Mouse (Mus musculus): ENCODE results near the gene Tuba3a.
"Not testable (repeated sequence)": the region's sequence is repeated elsewhere in the genome, so short reads cannot be mapped to it uniquely, and the experiment has no call there.

Gene Tuba3a

DNA sequence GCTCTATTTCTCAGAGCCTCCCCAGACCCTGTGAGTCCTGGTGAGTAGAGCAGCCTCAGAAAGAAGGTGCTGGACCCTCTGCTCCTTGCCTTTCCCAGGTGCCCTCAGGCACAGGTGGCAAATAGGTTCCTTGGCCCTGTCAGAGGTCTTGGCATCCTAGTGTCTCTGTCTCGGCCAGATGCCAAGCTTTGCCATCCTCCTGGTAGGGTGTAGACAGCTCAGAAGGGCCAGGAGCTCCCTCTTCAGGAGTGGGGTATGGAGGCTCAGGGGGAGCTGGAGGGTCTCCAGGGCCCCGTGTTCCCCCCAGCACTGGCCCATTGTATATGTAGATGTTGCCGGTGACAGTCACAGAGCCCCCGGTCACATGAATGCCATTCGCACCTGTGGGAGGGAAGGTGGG, 21.2 kb upstream of the Tuba3a start:
- no peak for DNase-seq (ENCODE audit: low spot score)

DNA sequence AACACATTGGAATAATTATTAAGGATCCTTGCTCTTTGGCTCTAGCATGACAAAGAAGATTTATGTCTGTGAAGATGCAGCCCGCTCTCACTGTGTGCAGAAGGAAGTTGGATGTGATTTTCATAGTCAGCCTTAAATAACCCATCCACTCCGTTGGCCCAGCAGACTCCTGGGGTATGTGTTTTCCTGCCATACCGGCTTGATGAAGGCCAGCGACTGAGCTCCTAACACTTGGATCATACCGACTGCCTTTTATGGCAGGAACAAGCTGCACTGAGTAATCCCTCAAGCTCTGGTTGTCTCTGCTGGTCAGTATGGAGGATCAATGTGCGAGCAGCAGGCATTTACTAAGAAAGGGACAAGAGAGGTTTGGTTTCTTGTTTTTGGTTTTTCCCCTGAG, 19.6 kb upstream of the Tuba3a start:
- no peak for DNase-seq (ENCODE audit: low spot score)

- DNase-seq (ENCODE audit: low spot score), result not testable (repeated sequence)
Measured at GRCm38 (mm10) chr6:125304408-125304807, 18.6 kb upstream of the Tuba3a start.

DNA sequence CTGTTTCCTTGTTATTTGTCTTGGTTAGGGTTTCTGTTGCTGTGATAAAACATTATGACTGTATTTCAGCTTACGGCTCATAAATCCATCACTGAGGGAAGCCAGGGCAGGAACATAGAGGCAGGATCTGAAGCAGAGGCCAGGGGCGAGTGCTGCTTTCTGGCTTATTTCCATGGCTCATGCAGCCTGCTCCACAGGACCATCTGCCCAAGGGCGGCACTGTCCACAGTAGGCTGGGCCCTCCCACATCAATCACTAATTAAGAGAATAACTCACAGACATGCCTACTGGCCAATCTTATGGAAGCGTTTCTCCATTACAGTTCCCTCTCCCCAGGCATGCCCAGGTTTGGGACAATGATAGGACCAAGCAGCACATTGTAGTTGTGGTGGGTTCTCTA, 17.4 kb upstream of the Tuba3a start:
- no peak for DNase-seq (ENCODE audit: low spot score)

- DNase-seq (ENCODE audit: low spot score), result peak; percentile 56
Measured at GRCm38 (mm10) chr6:125302231-125302982, 16.6 kb upstream of the Tuba3a start.

DNA sequence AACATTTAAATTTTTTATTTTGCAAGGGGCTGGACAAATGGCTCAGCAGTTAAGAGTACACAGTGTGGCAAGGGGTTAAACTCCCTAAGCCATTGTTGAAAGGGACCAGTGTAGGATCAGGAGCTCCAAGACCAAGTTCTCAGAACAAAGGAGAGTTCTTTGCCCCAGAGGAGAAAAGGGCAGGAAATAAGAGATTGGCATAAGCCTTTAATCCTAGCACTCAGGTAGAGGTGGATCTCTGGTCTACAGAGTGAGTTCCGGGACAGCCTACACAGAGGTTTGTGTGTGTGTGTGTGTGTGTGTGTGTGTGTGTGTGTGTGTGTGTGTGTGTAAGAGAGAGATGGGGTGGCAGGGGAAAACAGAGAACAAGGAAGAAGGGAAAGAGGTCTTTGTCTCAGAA, 15.1 kb upstream of the Tuba3a start:
- no peak for DNase-seq (ENCODE audit: low spot score)

- DNase-seq (ENCODE audit: low spot score), result no peak
Measured at GRCm38 (mm10) chr6:125297149-125297820, 11.4 kb upstream of the Tuba3a start.

- no peak for DNase-seq (ENCODE audit: low spot score)
Measured at GRCm38 (mm10) chr6:125294049-125294448, 8.2 kb upstream of the Tuba3a start.

DNA sequence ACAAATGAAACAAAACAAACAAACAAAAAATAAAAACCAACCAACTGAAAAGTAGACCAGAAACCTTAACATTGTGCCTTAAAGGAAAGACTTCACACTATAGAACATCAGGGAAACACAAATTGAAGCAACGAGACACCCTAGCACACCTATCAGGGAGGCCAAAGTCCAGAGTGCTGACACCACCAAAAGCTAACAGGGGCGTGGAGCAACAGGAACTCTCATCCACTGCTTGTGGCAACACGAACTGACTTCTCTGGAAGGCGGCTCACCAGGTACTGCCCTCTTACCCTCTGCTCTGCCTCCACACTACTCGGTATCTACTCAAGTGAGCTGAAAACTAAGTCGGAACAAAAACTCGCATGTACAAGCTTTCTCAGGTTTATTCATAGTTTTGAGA, 6.4 kb upstream of the Tuba3a start:
- DNase-seq (ENCODE audit: low spot score), result no peak

- DNase-seq (ENCODE audit: low spot score), result no peak
Measured at GRCm38 (mm10) chr6:125291329-125291728, 5.5 kb upstream of the Tuba3a start.

GRCm38 (mm10) chr6:125288730-125289129, 2.9 kb upstream of the Tuba3a start:
- DNase-seq (ENCODE audit: low spot score), result no peak

DNA sequence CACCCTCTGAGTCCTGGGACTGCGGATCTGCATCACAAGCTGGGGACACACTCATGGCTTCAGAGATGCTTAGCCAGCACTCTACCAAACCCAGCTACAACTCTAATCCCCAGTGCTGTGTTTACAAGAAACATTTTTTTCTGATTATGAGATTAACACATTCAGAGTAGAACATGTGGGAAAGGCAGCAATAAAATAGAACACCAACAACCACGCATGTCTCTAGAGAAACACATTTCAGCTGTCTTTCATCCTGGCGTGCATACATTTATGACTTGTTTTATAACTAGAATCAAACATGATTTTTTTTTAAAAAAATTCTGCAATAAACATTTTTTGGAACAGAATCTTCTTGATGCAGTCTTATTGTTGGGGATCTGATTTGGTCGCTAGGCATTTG, 1.1 kb upstream of the Tuba3a start:
- no peak for DNase-seq (ENCODE audit: low spot score)

- no peak for DNase-seq (ENCODE audit: low spot score)
Measured at GRCm38 (mm10) chr6:125284751-125285150, 1.1 kb downstream of the Tuba3a start.

- no peak for DNase-seq (ENCODE audit: low spot score)
Measured at GRCm38 (mm10) chr6:125284250-125284649, 1.6 kb downstream of the Tuba3a start.

DNA sequence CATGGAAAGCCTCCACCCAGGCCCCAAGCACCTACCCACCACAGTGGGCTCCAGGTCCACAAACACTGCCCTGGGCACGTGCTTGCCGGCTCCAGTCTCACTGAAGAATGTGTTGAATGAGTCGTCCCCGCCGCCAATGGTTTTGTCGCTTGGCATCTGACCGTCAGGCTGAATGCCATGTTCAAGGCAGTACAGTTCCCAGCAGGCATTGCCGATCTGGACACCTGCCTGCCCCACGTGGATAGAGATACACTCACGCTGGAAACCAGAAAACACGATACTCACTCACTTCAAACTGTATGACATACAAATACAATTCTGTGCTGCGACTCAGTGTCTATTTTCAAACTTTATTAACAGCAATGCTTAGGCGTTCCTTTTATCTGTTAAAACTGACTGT, 3.1 kb downstream of the Tuba3a start:
- DNase-seq (ENCODE audit: low spot score), result not testable (repeated sequence)

GRCm38 (mm10) chr6:125279729-125280128, 6.1 kb downstream of the Tuba3a start:
- no peak for DNase-seq (ENCODE audit: low spot score)

- DNase-seq (ENCODE audit: low spot score), result peak; percentile 20
Measured at GRCm38 (mm10) chr6:125274841-125275563, 10.8 kb downstream of the Tuba3a start.

GRCm38 (mm10) chr6:125272228-125272785, 13.5 kb downstream of the Tuba3a start:
- no peak for DNase-seq (ENCODE audit: low spot score)

DNA sequence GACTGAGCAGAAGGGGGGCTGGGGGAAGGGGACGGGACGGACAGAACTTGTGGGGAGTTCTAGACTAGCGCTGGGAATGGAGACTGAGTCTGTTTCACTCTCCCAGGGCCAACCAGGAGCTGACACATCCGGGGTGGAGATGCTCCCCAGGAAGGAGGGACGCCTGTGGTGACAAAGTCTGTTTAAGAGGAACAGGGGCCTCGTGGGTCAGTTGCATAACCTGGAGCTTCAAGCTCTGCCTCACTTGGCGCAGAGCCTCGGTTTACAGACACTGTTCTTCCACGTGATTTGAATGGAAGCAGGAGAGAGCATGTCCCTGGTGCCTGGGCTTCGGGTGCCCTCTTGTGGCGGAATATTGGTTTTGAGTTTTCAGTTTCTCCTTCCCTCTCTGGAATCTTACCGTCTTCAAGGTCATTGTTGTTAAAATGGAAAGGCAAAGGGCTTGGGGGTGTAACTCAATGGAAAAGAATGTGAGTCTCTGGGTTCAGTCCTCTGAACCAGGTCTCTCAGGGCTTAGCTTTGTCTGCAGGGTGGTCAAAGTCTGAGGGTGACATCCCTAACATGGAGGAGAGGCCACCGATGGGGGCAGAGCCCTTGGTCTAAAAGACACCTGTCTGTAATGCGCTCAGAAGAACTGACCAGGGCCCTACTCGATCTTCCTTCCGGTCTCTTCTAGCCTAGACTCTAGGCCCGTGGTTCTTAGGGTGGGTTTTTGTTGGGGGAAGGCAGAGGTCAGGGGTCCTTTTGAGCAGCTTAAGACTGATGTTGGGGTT, 14.2 kb downstream of the Tuba3a start:
- peak; percentile 85 for DNase-seq (ENCODE audit: low spot score)

DNA sequence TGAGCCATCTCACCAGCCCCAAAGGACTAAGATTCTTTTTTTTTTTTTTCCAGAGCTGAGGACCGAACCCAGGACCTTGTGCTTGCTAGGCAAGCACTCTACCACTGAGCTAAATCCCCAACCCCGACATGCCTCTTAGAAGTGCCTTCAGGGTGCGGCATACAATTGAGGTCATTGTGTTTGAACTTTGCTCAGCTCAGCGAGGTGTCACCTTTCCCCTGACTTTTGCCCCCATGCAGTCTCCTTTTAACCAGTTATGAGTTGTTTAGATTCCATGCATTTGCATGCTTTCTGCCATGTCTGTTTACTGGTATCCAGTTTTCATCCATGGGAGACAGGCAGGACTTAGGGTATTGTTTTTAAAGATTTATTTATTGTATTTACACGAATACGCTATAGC, 17.0 kb downstream of the Tuba3a start:
- DNase-seq (ENCODE audit: low spot score), result no peak

DNA sequence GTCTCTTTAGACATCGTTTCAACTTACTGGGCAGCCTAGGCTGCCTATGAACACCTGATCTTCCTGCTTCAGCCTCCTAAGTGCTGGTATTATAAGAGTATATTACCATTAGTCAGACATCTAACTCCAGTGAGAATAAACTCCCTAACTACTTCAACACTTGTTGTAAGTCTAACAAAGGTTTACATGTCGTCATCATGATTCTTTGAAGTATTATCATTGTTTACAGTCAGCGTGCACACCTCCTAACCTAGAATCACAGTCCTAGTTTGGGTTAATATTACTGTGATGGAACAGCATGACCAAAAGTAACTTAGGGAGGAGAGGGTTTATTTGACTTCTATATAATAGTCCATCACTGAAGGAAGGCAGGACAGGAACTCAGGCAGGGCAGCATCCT, 18.4 kb downstream of the Tuba3a start:
- no peak for DNase-seq (ENCODE audit: low spot score)

DNA sequence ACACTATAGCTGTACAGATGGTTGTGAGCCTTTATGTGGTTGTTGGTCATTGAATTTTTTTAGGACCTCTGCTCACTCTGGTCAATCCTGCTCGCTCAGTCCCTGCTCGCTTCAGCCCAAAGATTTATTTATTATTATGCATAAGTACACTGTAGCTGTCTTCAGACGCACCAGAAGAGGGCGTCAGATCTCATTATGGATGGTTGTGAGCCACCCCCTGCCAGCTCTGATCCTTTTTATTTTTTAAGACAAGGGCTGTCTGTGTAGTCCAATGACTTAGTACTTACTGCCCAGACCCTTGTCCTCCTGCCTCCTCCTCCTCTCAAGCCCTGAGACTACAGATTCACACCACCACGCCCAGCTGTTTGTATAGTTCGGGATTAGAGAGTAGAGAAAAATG, 19.2 kb downstream of the Tuba3a start:
- peak; percentile 37 for DNase-seq (ENCODE audit: low spot score)
